Mouse (Mus musculus) effector memory CD4-positive, alpha-beta T cell, adult 5 months (primary cell): ENCODE measurements around the gene Bag3. TPM values are rescaled to one million over a fixed set of nuclear protein-coding genes. Genes with fewer than 3 reads are reported as not detected.

Source experiments
- polyA plus RNA-seq: library from polyadenylated mRNA; unstranded; fragments of 100-300 nt; shearing (Covaris generic); gene quantifications from one replicate; pipeline ENCODE4 v1.2.1, GENCODE M21; 2017

Gene Bag3
- 31.0 TPM for polyA plus RNA-seq

DNA sequence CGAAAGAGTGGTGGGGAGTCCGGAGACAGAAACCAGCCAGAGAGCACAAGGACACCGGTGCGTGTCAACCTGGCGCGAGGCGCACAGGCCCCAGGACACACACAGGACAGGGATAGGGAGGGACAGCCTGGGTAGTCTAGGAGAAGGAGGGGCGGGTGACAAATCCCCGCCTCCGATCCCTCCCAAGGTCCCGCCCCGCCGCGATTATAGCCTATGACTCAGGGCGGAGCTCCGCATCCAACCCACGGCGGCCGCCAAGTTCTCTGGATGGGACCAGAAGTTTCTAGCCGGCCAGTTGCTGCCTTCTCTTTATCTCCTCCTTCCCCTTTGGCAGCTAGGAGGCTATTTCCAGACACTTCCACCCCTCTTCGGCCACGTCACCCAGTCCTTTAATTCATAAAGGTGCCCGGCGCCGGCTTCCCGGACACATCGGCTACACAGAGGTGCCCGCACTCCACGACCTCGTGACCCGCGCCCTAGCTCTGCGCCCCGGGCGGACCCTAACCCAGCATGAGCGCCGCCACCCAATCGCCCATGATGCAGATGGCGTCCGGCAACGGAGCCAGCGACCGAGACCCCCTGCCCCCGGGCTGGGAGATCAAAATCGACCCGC, at the start of gene Bag3:
Gene Bag3, plus strand, starts transcription at position 268 of the 613 bp plus-strand sequence.

Other genes with a start within 250 kb of the Bag3 start
- gene BC017158, start 225.4 kb upstream of the Bag3 start, polyA plus RNA-seq = 23.6 TPM
- gene Rgs10, start 104.9 kb upstream of the Bag3 start, polyA plus RNA-seq = 156 TPM
- 43.2 TPM for gene Tial1, start 61.9 kb upstream of the Bag3 start, polyA plus RNA-seq
- 19.4 TPM for gene Inpp5f, start 87.7 kb downstream of the Bag3 start, polyA plus RNA-seq
- gene Mcmbp, start 216.9 kb downstream of the Bag3 start, polyA plus RNA-seq = 112 TPM
- 33.6 TPM for gene Sec23ip, start 221.3 kb downstream of the Bag3 start, polyA plus RNA-seq